Mouse (Mus musculus) urinary bladder, postnatal 0 days (tissue): Measurements from ENCODE around the gene Plin5. TPM values are rescaled to one million over a fixed set of nuclear protein-coding genes. Genes with fewer than 3 reads are reported as not detected.

ENCODE experiments used
- polyA plus RNA-seq: library from polyadenylated mRNA; unstranded; fragments of >200 nt; fragmentation: Nextera tagmentation; extraction: Ambion mirVana; gene quantifications from 2 replicates; pipeline ENCODE4 v1.2.1, GENCODE M21; 2015

The Plin5 gene
- 0.14 and 0.21 TPM in 2 replicates for polyA plus RNA-seq

GRCm38 (mm10) chr17:56117251-56117710 is at the start of gene Plin5:
Gene Plin5 (minus strand): TSS chr17:56117596.

GRCm38 (mm10) chr17:56162231-56162774 is 44.9 kb upstream of the Plin5 start, which contains the start of gene Tnfaip8l1:
Gene Tnfaip8l1 (plus strand): TSS chr17:56162477.

GRCm38 (mm10) chr17:56139858-56140595 is 22.6 kb upstream of the Plin5 start, which contains the start of gene Sema6b:
Gene Sema6b (minus strand): TSS chr17:56140343.

GRCm38 (mm10) chr17:56121826-56122225 is 4.4 kb upstream of the Plin5 start, which contains the start of gene Lrg1:
Gene Lrg1 (minus strand): TSS chr17:56122001.

GRCm38 (mm10) chr17:56109219-56110051 is 8.0 kb downstream of the Plin5 start, which contains the start of gene Plin4:
Gene Plin4 (minus strand): TSS chr17:56109803.

GRCm38 (mm10) chr17:56078880-56079795 is 38.3 kb downstream of the Plin5 start, which contains the start of gene Hdgfl2:
Gene Hdgfl2 (plus strand): TSS chr17:56079634.

GRCm38 (mm10) chr17:56074827-56075208 is 42.6 kb downstream of the Plin5 start, which contains the start of gene Ubxn6:
Gene Ubxn6 (minus strand): TSS chr17:56075028.

Other genes starting within 250 kb of the Plin5 start
- 5.5 and 6.0 TPM in 2 replicates for gene Zfp119a, start 238.7 kb downstream of the Plin5 start, polyA plus RNA-seq
- gene Zfp959, start 225.5 kb downstream of the Plin5 start, polyA plus RNA-seq, result 7.9 and 8.5 TPM in 2 replicates
- gene Zfp119b, start 168.1 kb downstream of the Plin5 start, polyA plus RNA-seq, result 5.9 and 6.2 TPM in 2 replicates
- 2.3 and 3.0 TPM in 2 replicates for gene Ebi3, start 165.0 kb downstream of the Plin5 start, polyA plus RNA-seq
- gene Yju2, start 158.5 kb downstream of the Plin5 start, polyA plus RNA-seq, result 12.7 and 14.0 TPM in 2 replicates
- 0.92 and 1.1 TPM in 2 replicates for gene Shd, start 147.1 kb downstream of the Plin5 start, polyA plus RNA-seq
- gene Fsd1, start 131.1 kb downstream of the Plin5 start, polyA plus RNA-seq, result 0.73 and 0.79 TPM in 2 replicates
- gene Stap2, start 112.0 kb downstream of the Plin5 start, polyA plus RNA-seq, result 19.1 and 20.0 TPM in 2 replicates
- 32.2 and 34.7 TPM in 2 replicates for gene Mpnd, start 111.9 kb downstream of the Plin5 start, polyA plus RNA-seq
- gene Sh3gl1, start 81.0 kb downstream of the Plin5 start, polyA plus RNA-seq, result 85.7 and 100 TPM in 2 replicates
- 4.9 and 7.4 TPM in 2 replicates for gene Chaf1a, start 77.2 kb downstream of the Plin5 start, polyA plus RNA-seq
- gene Ubxn6, start 42.6 kb downstream of the Plin5 start, polyA plus RNA-seq, result 43.9 and 47.2 TPM in 2 replicates
- gene Hdgfl2, start 38.0 kb downstream of the Plin5 start, polyA plus RNA-seq, result 53.5 and 57.9 TPM in 2 replicates
- 13.1 and 16.2 TPM in 2 replicates for gene Plin4, start 7.8 kb downstream of the Plin5 start, polyA plus RNA-seq
- 3.4 and 7.2 TPM in 2 replicates for gene Lrg1, start 4.4 kb upstream of the Plin5 start, polyA plus RNA-seq
- gene Sema6b, start 22.7 kb upstream of the Plin5 start, polyA plus RNA-seq, result 0.37 and 0.85 TPM in 2 replicates
- gene Tnfaip8l1, start 44.9 kb upstream of the Plin5 start, polyA plus RNA-seq, result 3.6 and 4.2 TPM in 2 replicates
- gene Mydgf, start 66.3 kb upstream of the Plin5 start, polyA plus RNA-seq, result 75.0 and 82.0 TPM in 2 replicates
- 18.3 and 21.8 TPM in 2 replicates for gene Dpp9, start 101.3 kb upstream of the Plin5 start, polyA plus RNA-seq
- gene Fem1a, start 139.2 kb upstream of the Plin5 start, polyA plus RNA-seq, result 8.4 and 9.1 TPM in 2 replicates
- gene Ticam1, start 159.2 kb upstream of the Plin5 start, polyA plus RNA-seq, result 3.3 and 3.6 TPM in 2 replicates
- 54.0 and 58.1 TPM in 2 replicates for gene Plin3, start 175.3 kb upstream of the Plin5 start, polyA plus RNA-seq
- not detected in 2 replicates for gene Arrdc5, start 182.7 kb upstream of the Plin5 start, polyA plus RNA-seq
- 21.7 and 31.0 TPM in 2 replicates for gene Uhrf1, start 185.7 kb upstream of the Plin5 start, polyA plus RNA-seq
- gene Kdm4b, start 208.5 kb upstream of the Plin5 start, polyA plus RNA-seq, result 23.0 and 24.0 TPM in 2 replicates